Comparison of ENCODE assay signal across 8 mouse cellular contexts in genomic region chr3:99240213-99240720, GRCm38 (mm10). TPM values are rescaled to one million over a fixed set of nuclear protein-coding genes. Genes with fewer than 3 reads are reported as not detected.
DNase-seq lines count a peak whose midpoint lies in the region; ATAC-seq and TF ChIP-seq lines count a peak whose summit lies in the region.

Gene Tbx15, plus strand, starts transcription at chr3:99240381.

- no peak for TF ChIP-seq POLR2A in spleen, adult 2 months (IDR thresholded peaks at IDR 0.05; ENCODE audit: low read depth, low read length)

- TF ChIP-seq CTCF in spleen, adult 2 months (IDR thresholded peaks at IDR 0.05; ENCODE audit: extremely low read depth, insufficient read depth, insufficient read length, insufficient replicate concordance), result no peak
- no peak for TF ChIP-seq CTCF in stomach, postnatal 0 days (IDR thresholded peaks at IDR 0.05; ENCODE audit: low read depth)

- H3K36me3 ChIP-seq in spleen, adult 2 months (ENCODE audit: control insufficient read depth, insufficient read depth, low read length), result no peaks in the 10 kb centered on the region
- H3K36me3 ChIP-seq in limb, embryonic 11.5 days (ENCODE audit: control insufficient read depth, insufficient read depth, low read length), result no peaks in the 10 kb centered on the region; the same call in 1 of the 2 replicates
- H3K36me3 ChIP-seq in stomach, postnatal 0 days (ENCODE audit: control insufficient read depth, insufficient read depth, low read length), result no peaks in the 10 kb centered on the region

- peak within 1 kb of the TSS; percentile 83 for H3K9ac ChIP-seq in limb, embryonic 11.5 days (ENCODE audit: low read length)
- H3K9ac ChIP-seq in stomach, postnatal 0 days (ENCODE audit: low read length), result no peak within 1 kb of the TSS

- peak; percentile 13 for DNase-seq in embryo, embryonic 11 days
- no peak for DNase-seq in embryo, embryonic 10.5 days (ENCODE audit: low spot score)
- no peak for DNase-seq in spleen, adult 2 months (ENCODE audit: low read depth in 1 of 2, low spot score in 2 of 2)
- DNase-seq in spleen, postnatal 14 days (ENCODE audit: low spot score in 2 of 2), result no peak
- peak; percentile 48 for DNase-seq in limb, embryonic 11.5 days (ENCODE audit: low spot score)
- no peak for DNase-seq in stomach, postnatal 0 days (ENCODE audit: low spot score)
- no peak for DNase-seq in spleen, adult 12 weeks (ENCODE audit: low spot score)
- no peak for DNase-seq in spleen, postnatal 36 days (ENCODE audit: low spot score in 2 of 2)

- 0 out of 2 replicates have a peak, but pooled peaks have one; percentile 38 for ATAC-seq in limb, embryonic 11.5 days (ENCODE audit: insufficient number of reproducible peaks, low FRiP score, low TSS enrichment, low read depth)
- no peak for ATAC-seq in stomach, postnatal 0 days (ENCODE audit: low FRiP score, low TSS enrichment)

- no peaks in the 10 kb centered on the region for H3K4me1 ChIP-seq in spleen, adult 2 months (ENCODE audit: control insufficient read depth, insufficient read depth, insufficient read length)
- H3K4me1 ChIP-seq in limb, embryonic 11.5 days (ENCODE audit: control insufficient read depth, insufficient read depth, low read length), result peaks cover 17% of the 10 kb centered on the region; the same call in 1 of the 2 replicates
- H3K4me1 ChIP-seq in stomach, postnatal 0 days (replicated peaks; ENCODE audit: control insufficient read depth, insufficient read depth), result no peaks in the 10 kb centered on the region

- TF ChIP-seq EP300 in stomach, postnatal 0 days (optimal IDR thresholded peaks at IDR 0.05), result no peak

- no peak within 1 kb of the TSS for H3K27ac ChIP-seq in spleen, adult 2 months (ENCODE audit: insufficient read depth, low read length)
- peak within 1 kb of the TSS; percentile 84 for H3K27ac ChIP-seq in limb, embryonic 11.5 days (replicated peaks; ENCODE audit: low read depth, low read length)
- no peak within 1 kb of the TSS for H3K27ac ChIP-seq in stomach, postnatal 0 days (replicated peaks)

- peaks cover 28% of the 10 kb centered on the region for H3K27me3 ChIP-seq in spleen, adult 2 months (ENCODE audit: control insufficient read depth, insufficient read depth, low read length)
- peaks cover 10% of the 10 kb centered on the region; the same call in 1 of the 2 replicates for H3K27me3 ChIP-seq in limb, embryonic 11.5 days (ENCODE audit: control insufficient read depth, insufficient read depth, low read length)
- H3K27me3 ChIP-seq in stomach, postnatal 0 days (ENCODE audit: control insufficient read depth, insufficient read depth, low read length), result peaks cover 27% of the 10 kb centered on the region

- peak within 1 kb of the TSS; percentile 81 for H3K4me2 ChIP-seq in limb, embryonic 11.5 days (ENCODE audit: low read depth, severe bottlenecking)
- peak within 1 kb of the TSS; percentile 32 for H3K4me2 ChIP-seq in stomach, postnatal 0 days (replicated peaks; ENCODE audit: low read depth)

- H3K9me3 ChIP-seq in limb, embryonic 11.5 days (ENCODE audit: control insufficient read depth, low read length), result no peaks in the 10 kb centered on the region
- H3K9me3 ChIP-seq in stomach, postnatal 0 days (ENCODE audit: control insufficient read depth, low read length), result no peaks in the 10 kb centered on the region

- 9% methylated on average over 18 of the region's 20 CpGs for WGBS in spleen, adult 2 months
- under 1% methylated on average over 19 of the region's 20 CpGs for WGBS in limb, embryonic 11.5 days
- WGBS in stomach, postnatal 0 days, result 3% methylated on average over 19 of the region's 20 CpGs

- H3K4me3 ChIP-seq in spleen, adult 2 months (ENCODE audit: extremely low read depth, insufficient read depth, insufficient read length), result peak within 1 kb of the TSS; percentile 3; the same call in 1 of the 2 replicates
- peak within 1 kb of the TSS; percentile 44 for H3K4me3 ChIP-seq in limb, embryonic 11.5 days (ENCODE audit: low read depth, low read length)
- H3K4me3 ChIP-seq in stomach, postnatal 0 days (ENCODE audit: low read depth, low read length), result peak within 1 kb of the TSS; percentile 18

RNA-seq across cellular contexts. Expression of gene Tbx15, which starts in this region (rescaled TPM):
- not detected in 2 replicates for polyA plus RNA-seq in spleen, adult 2 months (2012; rRNA removed)
- 50.7 and 55.2 TPM in 2 replicates for polyA plus RNA-seq in limb, embryonic 11.5 days (2014; fragmentation: Nextera tagmentation; extraction: Ambion mirVana)
- polyA plus RNA-seq in stomach, postnatal 0 days (2015; fragmentation: Nextera tagmentation; extraction: Ambion mirVana), result not detected in 2 replicates

Comparison
In these comparisons a context has a peak if more than half of its experiments do, and no peak if none do; other contexts are left out.
1. RNA of gene Tbx15 (polyA plus RNA-seq): 50.7 to 55.2 TPM in limb, embryonic 11.5 days; not detected in stomach, postnatal 0 days and not detected in spleen, adult 2 months; every median in the first group is over 10 times any median in the second.
2. DNase-seq: peak in embryo, embryonic 11 days (single experiment) and limb, embryonic 11.5 days (single experiment); none in embryo, embryonic 10.5 days (single experiment), spleen, adult 2 months (0 of 2), spleen, postnatal 14 days (0 of 2), stomach, postnatal 0 days (single experiment), spleen, adult 12 weeks (single experiment) and spleen, postnatal 36 days (0 of 2).
3. Peak in every context shown above with its lines, with median percentiles within 50 percentile points of each other: H3K4me3 ChIP-seq.